Mouse (Mus musculus): Measurements from ENCODE around the gene Rbm47.

DNA sequence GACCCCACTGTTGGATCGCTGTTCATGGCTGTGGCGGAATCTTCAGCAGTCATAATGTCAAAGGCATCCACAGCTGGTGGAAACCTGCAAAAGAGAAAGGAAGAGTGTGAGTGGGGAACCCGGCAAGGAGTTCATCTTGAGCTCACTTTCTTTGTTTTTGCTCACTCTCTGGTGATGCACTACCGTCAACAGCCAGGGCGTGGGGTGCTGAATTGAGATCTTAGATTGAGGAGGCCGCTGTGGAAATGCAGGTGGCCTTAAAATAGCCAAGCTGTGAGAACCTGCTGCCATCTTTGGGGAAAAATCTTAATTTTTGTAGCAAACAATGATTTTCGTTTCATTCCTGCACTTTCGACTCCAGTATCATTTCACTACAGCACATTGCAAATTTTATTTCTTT is 145.7 kb downstream of the Rbm47 start:
- no peak for TF ChIP-seq CTCF (IDR thresholded peaks at IDR 0.05; ENCODE audit: insufficient read depth, low read length)
- TF ChIP-seq POLR2A (IDR thresholded peaks at IDR 0.05; ENCODE audit: borderline replicate concordance, extremely low read depth, low read depth, low read length) = no peak
